Mouse (Mus musculus): ENCODE measurements around the gene Chmp4b. TPM values are rescaled to one million over a fixed set of nuclear protein-coding genes. Genes with fewer than 3 reads are reported as not detected.
A peak's percentile ranks its signal among the peaks of the same experiment; 100 is the strongest.

Chmp4b gene
- polyA plus RNA-seq, 1 experiment from 2014 or later: 16.6 TPM

GRCm38 (mm10) chr2:154613118-154614115 lies 38.1 kb upstream of the Chmp4b start, which contains the start of the genes Zfp341 and 4930519P11Rik:
Gene Zfp341, plus strand, starts transcription at chr2:154613297.
Gene 4930519P11Rik, minus strand, starts transcription at chr2:154613437.
- Histone ChIP-seq H3K9me3 (ENCODE audit: control insufficient read depth, low read length) (no peaks in the 10 kb centered on the region), H3K36me3 (ENCODE audit: control insufficient read depth, insufficient read depth, low read length) (no peaks in the 10 kb centered on the region), H3K27ac (replicated peaks in 1 of 2; ENCODE audit: control insufficient read depth in 1 of 2, insufficient read depth in 1 of 2, low read depth in 2 of 2, low read length in 2 of 2) (peak within 1 kb of the TSS; percentile 93 to 95), H3K4me1 (ENCODE audit: control insufficient read depth in 2 of 2, insufficient read depth in 2 of 2, low read length in 2 of 2) (peaks cover 2 to 11% of the 10 kb centered on the region in 2 experiments; a peak in 2 of 4 replicates), H3K27me3 (ENCODE audit: control insufficient read depth, insufficient read depth, low read length) (no peaks in the 10 kb centered on the region), H3K4me3 (ENCODE audit: control insufficient read depth in 1 of 2, insufficient read depth in 1 of 2, low read depth in 1 of 2, low read length in 2 of 2) (peak within 1 kb of the TSS; percentile 51 to 65), H3K9ac (ENCODE audit: low read length) (peak within 1 kb of the TSS; percentile 76), H3K4me2 (ENCODE audit: low read length) (peak within 1 kb of the TSS; percentile 85)
- 1% methylated on average over 72 of the region's 98 CpGs for whole genome bisulfite sequencing
- peak; percentile 88 for ATAC-seq (ENCODE audit: insufficient number of reproducible peaks, insufficient read depth, low FRiP score, low read depth)

GRCm38 (mm10) chr2:154614841-154615576 lies 36.5 kb upstream of the Chmp4b start:
- Histone ChIP-seq H3K4me2 (ENCODE audit: low read length) (peak overlapping the region; percentile 32), H3K4me3 (ENCODE audit: control insufficient read depth in 1 of 2, insufficient read depth in 1 of 2, low read depth in 1 of 2, low read length in 2 of 2) (no peak overlapping the region), H3K4me1 (ENCODE audit: control insufficient read depth in 2 of 2, insufficient read depth in 2 of 2, low read length in 2 of 2) (peaks cover 2 to 11% of the 10 kb centered on the region in 2 experiments; a peak in 2 of 4 replicates), H3K9ac (ENCODE audit: low read length) (no peak overlapping the region), H3K27me3 (ENCODE audit: control insufficient read depth, insufficient read depth, low read length) (no peaks in the 10 kb centered on the region), H3K36me3 (ENCODE audit: control insufficient read depth, insufficient read depth, low read length) (no peaks in the 10 kb centered on the region), H3K9me3 (ENCODE audit: control insufficient read depth, low read length) (no peaks in the 10 kb centered on the region), H3K27ac (replicated peaks in 1 of 2; ENCODE audit: control insufficient read depth in 1 of 2, insufficient read depth in 1 of 2, low read depth in 2 of 2, low read length in 2 of 2) (no peak overlapping the region)
- no peak for ATAC-seq (ENCODE audit: insufficient number of reproducible peaks, insufficient read depth, low FRiP score, low read depth)
- 61% methylated on average over 19 of the region's 19 CpGs for WGBS

DNA sequence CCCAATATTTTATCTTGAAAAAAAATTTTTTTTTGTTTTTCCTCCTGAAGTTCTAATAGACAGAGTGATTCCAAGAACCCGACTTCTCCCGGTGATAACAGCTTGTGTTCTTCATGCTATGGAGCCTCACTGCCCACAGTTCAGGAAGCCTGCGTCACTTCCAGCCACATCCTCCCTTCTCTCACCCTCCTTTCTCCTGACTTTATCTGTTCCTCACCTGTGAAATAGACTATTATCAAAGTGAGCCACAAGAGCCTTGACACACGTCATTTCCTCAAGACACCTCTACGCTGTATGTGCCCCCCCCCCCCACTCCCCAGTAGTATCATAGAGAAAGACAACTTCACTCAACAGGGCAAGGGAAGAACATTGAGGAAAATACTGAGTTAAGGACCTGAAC lies 35.8 kb upstream of the Chmp4b start:
- 61% methylated on average over 5 of the region's 5 CpGs for WGBS
- Histone ChIP-seq H3K4me1 (ENCODE audit: control insufficient read depth in 2 of 2, insufficient read depth in 2 of 2, low read length in 2 of 2) (peaks cover 2 to 11% of the 10 kb centered on the region in 2 experiments; a peak in 2 of 4 replicates), H3K9ac (ENCODE audit: low read length) (no peak overlapping the region), H3K9me3 (ENCODE audit: control insufficient read depth, low read length) (no peaks in the 10 kb centered on the region), H3K36me3 (ENCODE audit: control insufficient read depth, insufficient read depth, low read length) (no peaks in the 10 kb centered on the region), H3K4me2 (ENCODE audit: low read length) (no peak overlapping the region), H3K27ac (replicated peaks in 1 of 2; ENCODE audit: control insufficient read depth in 1 of 2, insufficient read depth in 1 of 2, low read depth in 2 of 2, low read length in 2 of 2) (no peak overlapping the region), H3K4me3 (ENCODE audit: control insufficient read depth in 1 of 2, insufficient read depth in 1 of 2, low read depth in 1 of 2, low read length in 2 of 2) (no peak overlapping the region), H3K27me3 (ENCODE audit: control insufficient read depth, insufficient read depth, low read length) (no peaks in the 10 kb centered on the region)
- ATAC-seq (ENCODE audit: insufficient number of reproducible peaks, insufficient read depth, low FRiP score, low read depth): no peak

- Histone ChIP-seq H3K9ac (ENCODE audit: low read length) (no peak overlapping the region), H3K4me3 (ENCODE audit: control insufficient read depth in 1 of 2, insufficient read depth in 1 of 2, low read depth in 1 of 2, low read length in 2 of 2) (no peak overlapping the region), H3K9me3 (ENCODE audit: control insufficient read depth, low read length) (no peaks in the 10 kb centered on the region), H3K4me2 (ENCODE audit: low read length) (no peak overlapping the region), H3K4me1 (ENCODE audit: control insufficient read depth in 2 of 2, insufficient read depth in 2 of 2, low read length in 2 of 2) (peaks cover 5 to 11% of the 10 kb centered on the region in 2 experiments; a peak in 2 of 4 replicates), H3K36me3 (ENCODE audit: control insufficient read depth, insufficient read depth, low read length) (no peaks in the 10 kb centered on the region), H3K27ac (replicated peaks in 1 of 2; ENCODE audit: control insufficient read depth in 1 of 2, insufficient read depth in 1 of 2, low read depth in 2 of 2, low read length in 2 of 2) (no peak overlapping the region), H3K27me3 (ENCODE audit: control insufficient read depth, insufficient read depth, low read length) (no peaks in the 10 kb centered on the region)
- ATAC-seq (ENCODE audit: insufficient number of reproducible peaks, insufficient read depth, low FRiP score, low read depth): no peak
- whole genome bisulfite sequencing: 83% methylated on average over 3 of the region's 3 CpGs
Measured at GRCm38 (mm10) chr2:154617061-154617460, 34.4 kb upstream of the Chmp4b start.

DNA sequence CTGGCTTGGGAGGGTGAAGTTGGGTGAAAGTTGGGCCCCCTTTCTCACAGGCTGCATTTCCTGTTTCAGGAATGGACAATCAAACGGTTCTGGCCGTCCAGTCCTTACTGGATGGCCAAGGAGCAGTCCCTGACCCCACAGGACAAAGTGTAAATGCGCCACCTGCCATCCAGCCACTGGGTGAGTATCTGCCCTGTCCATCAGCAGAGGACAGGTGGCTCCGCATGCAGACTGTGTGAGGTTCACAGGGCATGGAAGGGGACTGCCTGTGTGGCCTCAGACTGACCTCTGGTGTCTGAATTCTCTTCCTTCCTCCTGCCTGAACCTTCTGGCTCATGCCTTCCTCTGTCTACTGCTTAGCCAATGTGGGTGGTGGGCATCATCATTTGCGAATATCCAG lies 29.8 kb upstream of the Chmp4b start:
- no peak overlapping the region for H3K9ac ChIP-seq (ENCODE audit: low read length)
- no peak overlapping the region for H3K4me2 ChIP-seq (ENCODE audit: low read length)
- H3K4me3 ChIP-seq (ENCODE audit: control insufficient read depth in 1 of 2, insufficient read depth in 1 of 2, low read depth in 1 of 2, low read length in 2 of 2): no peak overlapping the region
- 0 out of 2 replicates have a peak, but pooled peaks cover 4% of the 10 kb centered on the region for H3K9me3 ChIP-seq (ENCODE audit: control insufficient read depth, low read length)
- peak overlapping the region; percentile 15 to 24; a peak in 2 of 4 replicates for H3K27ac ChIP-seq (replicated peaks in 1 of 2; ENCODE audit: control insufficient read depth in 1 of 2, insufficient read depth in 1 of 2, low read depth in 2 of 2, low read length in 2 of 2)
- WGBS: 68% methylated on average over 5 of the region's 5 CpGs
- H3K36me3 ChIP-seq (ENCODE audit: control insufficient read depth, insufficient read depth, low read length): peaks cover 16% of the 10 kb centered on the region
- H3K4me1 ChIP-seq (ENCODE audit: control insufficient read depth in 2 of 2, insufficient read depth in 2 of 2, low read length in 2 of 2): peaks cover 0 to 4% of the 10 kb centered on the region in 2 experiments; a peak in 1 of 4 replicates
- 0 out of 2 replicates have a peak, but pooled peaks have one; percentile 53 for ATAC-seq (ENCODE audit: insufficient number of reproducible peaks, insufficient read depth, low FRiP score, low read depth)
- H3K27me3 ChIP-seq (ENCODE audit: control insufficient read depth, insufficient read depth, low read length): no peaks in the 10 kb centered on the region

- no peak for ATAC-seq (ENCODE audit: insufficient number of reproducible peaks, insufficient read depth, low FRiP score, low read depth)
Measured at GRCm38 (mm10) chr2:154624137-154624536, 27.4 kb upstream of the Chmp4b start.

GRCm38 (mm10) chr2:154630531-154630930 lies 21.0 kb upstream of the Chmp4b start:
- Histone ChIP-seq H3K9me3 (ENCODE audit: control insufficient read depth, low read length) (no peaks in the 10 kb centered on the region), H3K27ac (replicated peaks in 1 of 2; ENCODE audit: control insufficient read depth in 1 of 2, insufficient read depth in 1 of 2, low read depth in 2 of 2, low read length in 2 of 2) (no peak overlapping the region), H3K9ac (ENCODE audit: low read length) (no peak overlapping the region), H3K4me2 (ENCODE audit: low read length) (no peak overlapping the region), H3K4me1 (ENCODE audit: control insufficient read depth in 2 of 2, insufficient read depth in 2 of 2, low read length in 2 of 2) (no peaks in the 10 kb centered on the region), H3K36me3 (ENCODE audit: control insufficient read depth, insufficient read depth, low read length) (peaks cover 32% of the 10 kb centered on the region), H3K4me3 (ENCODE audit: control insufficient read depth in 1 of 2, insufficient read depth in 1 of 2, low read depth in 1 of 2, low read length in 2 of 2) (no peak overlapping the region), H3K27me3 (ENCODE audit: control insufficient read depth, insufficient read depth, low read length) (no peaks in the 10 kb centered on the region)
- no peak for ATAC-seq (ENCODE audit: insufficient number of reproducible peaks, insufficient read depth, low FRiP score, low read depth)
- WGBS: 81% methylated on average over 5 of the region's 5 CpGs

More at GRCm38 (mm10) chr2:154624137-154624536, 27.4 kb upstream of the Chmp4b start:
- H3K27me3 ChIP-seq (ENCODE audit: control insufficient read depth, insufficient read depth, low read length): no peaks in the 10 kb centered on the region
- H3K4me3 ChIP-seq (ENCODE audit: control insufficient read depth in 1 of 2, insufficient read depth in 1 of 2, low read depth in 1 of 2, low read length in 2 of 2): no peak overlapping the region
- peaks cover 16% of the 10 kb centered on the region for H3K36me3 ChIP-seq (ENCODE audit: control insufficient read depth, insufficient read depth, low read length)
- 0 out of 2 replicates have a peak, but pooled peaks cover 4% of the 10 kb centered on the region for H3K9me3 ChIP-seq (ENCODE audit: control insufficient read depth, low read length)
- H3K9ac ChIP-seq (ENCODE audit: low read length): no peak overlapping the region
- H3K27ac ChIP-seq (replicated peaks in 1 of 2; ENCODE audit: control insufficient read depth in 1 of 2, insufficient read depth in 1 of 2, low read depth in 2 of 2, low read length in 2 of 2): no peak overlapping the region
- H3K4me1 ChIP-seq (ENCODE audit: control insufficient read depth in 2 of 2, insufficient read depth in 2 of 2, low read length in 2 of 2): peaks cover 0 to 4% of the 10 kb centered on the region in 2 experiments; a peak in 1 of 4 replicates
- no peak overlapping the region for H3K4me2 ChIP-seq (ENCODE audit: low read length)
